Mouse (Mus musculus): Measurements from ENCODE around the gene Mon1b. TPM values are rescaled to one million over a fixed set of nuclear protein-coding genes. Genes with fewer than 3 reads are reported as not detected.

The Mon1b gene
- polyA plus RNA-seq, 1 experiment from 2014 or later, result 8.2 TPM

Other genes with a start within 250 kb of the Mon1b start
- gene Syce1l, start 7.6 kb downstream of the Mon1b start, polyA plus RNA-seq (2015; fragmentation: Nextera tagmentation; extraction: Ambion mirVana), result not detected in 2 replicates
- gene Adamts18, start 213.2 kb downstream of the Mon1b start, polyA plus RNA-seq (2015; fragmentation: Nextera tagmentation; extraction: Ambion mirVana), result 2.4 and 2.5 TPM in 2 replicates